Mouse (Mus musculus): ENCODE data around the gene Cntn3. TPM values are rescaled to one million over a fixed set of nuclear protein-coding genes. Genes with fewer than 3 reads are reported as not detected.

Gene Cntn3
- polyA plus RNA-seq, 1 experiment from 2014 or later, result 1.6 TPM

- Histone ChIP-seq H3K27me3 (no peaks in the 10 kb centered on the region), H3K4me1 (no peaks in the 10 kb centered on the region), H3K27ac (replicated peaks) (no peak overlapping the region), H3K9me3 (replicated peaks) (no peaks in the 10 kb centered on the region), H3K4me3 (replicated peaks) (no peak overlapping the region), H3K36me3 (no peaks in the 10 kb centered on the region), H3K4me2 (replicated peaks) (no peak overlapping the region), H3K9ac (no peak overlapping the region)
- ATAC-seq (ENCODE audit: insufficient number of reproducible peaks, low FRiP score, low TSS enrichment, low read depth), result no peak
- WGBS, result 74% methylated on average over 1 of the region's 1 CpGs
Measured at GRCm38 (mm10) chr6:102231015-102231414, 341.9 kb downstream of the Cntn3 start.

GRCm38 (mm10) chr6:102186316-102186715 is 386.6 kb downstream of the Cntn3 start:
- H3K36me3 ChIP-seq, result no peaks in the 10 kb centered on the region
- H3K27me3 ChIP-seq, result no peaks in the 10 kb centered on the region
- H3K4me2 ChIP-seq (replicated peaks), result no peak overlapping the region
- WGBS, result 53% methylated on average over 1 of the region's 1 CpGs
- H3K4me1 ChIP-seq, result no peaks in the 10 kb centered on the region
- no peaks in the 10 kb centered on the region for H3K9me3 ChIP-seq (replicated peaks)
- no peak overlapping the region for H3K9ac ChIP-seq
- no peak overlapping the region for H3K4me3 ChIP-seq (replicated peaks)
- no peak overlapping the region for H3K27ac ChIP-seq (replicated peaks)
- ATAC-seq (ENCODE audit: insufficient number of reproducible peaks, low FRiP score, low TSS enrichment, low read depth), result no peak

GRCm38 (mm10) chr6:102170913-102171312 is 402.0 kb downstream of the Cntn3 start:
- Histone ChIP-seq H3K27me3 (no peaks in the 10 kb centered on the region), H3K4me1 (no peaks in the 10 kb centered on the region), H3K36me3 (no peaks in the 10 kb centered on the region), H3K4me3 (replicated peaks) (no peak overlapping the region), H3K9ac (no peak overlapping the region), H3K9me3 (replicated peaks) (no peaks in the 10 kb centered on the region), H3K4me2 (replicated peaks) (no peak overlapping the region), H3K27ac (replicated peaks) (no peak overlapping the region)
- 40% methylated on average over 6 of the region's 6 CpGs for WGBS
- ATAC-seq (ENCODE audit: insufficient number of reproducible peaks, low FRiP score, low TSS enrichment, low read depth), result no peak

GRCm38 (mm10) chr6:102161186-102161585 is 411.7 kb downstream of the Cntn3 start:
- Histone ChIP-seq H3K9me3 (replicated peaks) (no peaks in the 10 kb centered on the region), H3K27ac (replicated peaks) (no peak overlapping the region), H3K27me3 (no peaks in the 10 kb centered on the region), H3K36me3 (no peaks in the 10 kb centered on the region), H3K4me1 (no peaks in the 10 kb centered on the region), H3K4me3 (replicated peaks) (no peak overlapping the region), H3K4me2 (replicated peaks) (no peak overlapping the region), H3K9ac (no peak overlapping the region)
- ATAC-seq (ENCODE audit: insufficient number of reproducible peaks, low FRiP score, low TSS enrichment, low read depth), result no peak
- 76% methylated on average over 3 of the region's 3 CpGs for WGBS

GRCm38 (mm10) chr6:102121676-102122075 is 451.2 kb downstream of the Cntn3 start:
- H3K4me1 ChIP-seq, result no peaks in the 10 kb centered on the region
- H3K9ac ChIP-seq, result no peak overlapping the region
- no peak for ATAC-seq (ENCODE audit: insufficient number of reproducible peaks, low FRiP score, low TSS enrichment, low read depth)
- no peak overlapping the region for H3K27ac ChIP-seq (replicated peaks)
- H3K9me3 ChIP-seq (replicated peaks), result no peaks in the 10 kb centered on the region
- no peaks in the 10 kb centered on the region for H3K36me3 ChIP-seq
- no peaks in the 10 kb centered on the region for H3K27me3 ChIP-seq
- H3K4me2 ChIP-seq (replicated peaks), result no peak overlapping the region
- WGBS, result 87% methylated on average over 4 of the region's 4 CpGs
- H3K4me3 ChIP-seq (replicated peaks), result no peak overlapping the region

- Histone ChIP-seq H3K27me3 (no peaks in the 10 kb centered on the region), H3K4me3 (replicated peaks) (no peak overlapping the region), H3K9ac (no peak overlapping the region), H3K27ac (replicated peaks) (no peak overlapping the region), H3K9me3 (replicated peaks) (no peaks in the 10 kb centered on the region), H3K4me1 (no peaks in the 10 kb centered on the region), H3K36me3 (no peaks in the 10 kb centered on the region), H3K4me2 (replicated peaks) (no peak overlapping the region)
- 60% methylated on average over 2 of the region's 2 CpGs for WGBS
- no peak for ATAC-seq (ENCODE audit: insufficient number of reproducible peaks, low FRiP score, low TSS enrichment, low read depth)
Measured at GRCm38 (mm10) chr6:102120003-102120402, 452.9 kb downstream of the Cntn3 start.

- Histone ChIP-seq H3K27ac (replicated peaks) (no peak overlapping the region), H3K9me3 (replicated peaks) (no peaks in the 10 kb centered on the region), H3K4me1 (no peaks in the 10 kb centered on the region), H3K4me3 (replicated peaks) (no peak overlapping the region), H3K27me3 (no peaks in the 10 kb centered on the region), H3K36me3 (no peaks in the 10 kb centered on the region), H3K4me2 (replicated peaks) (no peak overlapping the region), H3K9ac (no peak overlapping the region)
- no peak for ATAC-seq (ENCODE audit: insufficient number of reproducible peaks, low FRiP score, low TSS enrichment, low read depth)
- 57% methylated on average over 2 of the region's 2 CpGs for WGBS
Measured at GRCm38 (mm10) chr6:102113629-102114028, 459.3 kb downstream of the Cntn3 start.

All from embryonic facial prominence, embryonic 15.5 days (tissue).